Mouse (Mus musculus): ENCODE data around the gene Ccpg1. TPM values are rescaled to one million over a fixed set of nuclear protein-coding genes. Genes with fewer than 3 reads are reported as not detected.

Ccpg1 gene
- polyA plus RNA-seq, 1 experiment from 2014 or later = 17.4 TPM

DNA sequence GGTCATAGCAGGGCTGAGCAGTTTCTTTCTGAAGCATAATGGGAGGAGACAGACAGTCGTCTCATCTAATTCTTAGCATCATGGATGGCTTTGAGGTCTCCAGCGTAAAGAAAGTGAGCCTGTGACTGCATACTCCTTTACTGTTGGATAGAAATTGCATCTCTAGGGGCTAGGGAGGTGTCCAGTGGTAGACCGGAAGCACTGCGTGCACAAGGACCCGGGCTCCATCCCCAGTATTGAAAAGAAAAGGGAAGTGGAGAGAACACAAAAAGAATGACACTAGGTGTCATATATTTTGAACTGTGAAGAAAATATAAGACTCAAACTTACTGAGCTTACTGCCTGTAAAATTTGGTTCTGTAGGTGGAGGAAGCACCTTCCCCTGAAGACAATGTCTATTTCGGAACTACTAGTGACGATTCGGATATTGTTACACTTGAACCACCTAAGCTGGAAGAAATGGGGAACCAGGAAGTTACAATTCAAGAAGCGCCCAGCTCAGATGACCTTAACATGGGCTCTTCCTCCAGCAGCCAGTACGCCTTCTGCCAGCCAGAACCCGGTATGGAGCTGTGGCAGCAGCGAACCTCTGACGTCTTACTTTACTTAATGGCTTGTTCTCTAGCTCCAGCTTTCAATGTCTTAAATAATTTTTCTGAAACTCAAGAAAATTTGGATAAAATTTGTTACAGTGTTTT, 16.2 kb downstream of the Ccpg1 start:
- H3K4me1 ChIP-seq (ENCODE audit: control insufficient read depth, insufficient read depth, low read length) = no peaks in the 10 kb centered on the region
- 85% methylated on average over 13 of the region's 13 CpGs for WGBS (ENCODE audit: insufficient replicate concordance)
- H3K4me2 ChIP-seq = no peak overlapping the region
- H3K9ac ChIP-seq (ENCODE audit: low read depth, low read length) = no peak overlapping the region
- H3K27ac ChIP-seq (ENCODE audit: low read depth, low read length) = no peak overlapping the region
- H3K36me3 ChIP-seq (ENCODE audit: control insufficient read depth, insufficient read depth, low read length) = peaks cover 4% of the 10 kb centered on the region; the same call in 1 of the 2 replicates
- H3K9me3 ChIP-seq (replicated peaks; ENCODE audit: control insufficient read depth, low read length) = no peaks in the 10 kb centered on the region
- H3K27me3 ChIP-seq (ENCODE audit: control insufficient read depth, insufficient read depth, low read length) = no peaks in the 10 kb centered on the region
- no peak for ATAC-seq (replicated peaks; ENCODE audit: insufficient number of reproducible peaks, low FRiP score, low TSS enrichment)
- no peak overlapping the region for H3K4me3 ChIP-seq (ENCODE audit: low read depth, low read length)

DNA sequence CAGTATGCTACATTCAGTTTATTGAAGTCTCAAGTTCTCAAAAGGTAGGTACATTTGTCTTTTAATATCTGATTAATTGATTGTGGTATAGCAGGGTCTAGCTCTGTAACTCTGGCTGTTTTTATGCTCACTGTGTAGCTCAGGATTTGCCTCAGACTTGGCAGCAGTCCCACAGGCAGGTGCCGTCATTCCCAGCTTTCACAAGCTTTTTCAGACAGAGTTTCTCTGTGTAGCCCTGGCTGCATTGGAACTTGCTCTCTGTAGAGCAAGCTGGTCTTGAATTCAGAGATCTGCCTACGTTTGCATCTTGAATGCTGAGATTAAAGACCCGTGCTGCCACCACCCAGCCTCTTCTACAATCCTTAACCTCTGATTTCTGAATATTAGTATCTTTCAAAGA, 16.9 kb downstream of the Ccpg1 start:
- H3K9me3 ChIP-seq (replicated peaks; ENCODE audit: control insufficient read depth, low read length) = no peaks in the 10 kb centered on the region
- no peak overlapping the region for H3K27ac ChIP-seq (ENCODE audit: low read depth, low read length)
- H3K36me3 ChIP-seq (ENCODE audit: control insufficient read depth, insufficient read depth, low read length) = peaks cover 4% of the 10 kb centered on the region; the same call in 1 of the 2 replicates
- no peak overlapping the region for H3K9ac ChIP-seq (ENCODE audit: low read depth, low read length)
- no peaks in the 10 kb centered on the region for H3K4me1 ChIP-seq (ENCODE audit: control insufficient read depth, insufficient read depth, low read length)
- H3K4me3 ChIP-seq (ENCODE audit: low read depth, low read length) = no peak overlapping the region
- WGBS (ENCODE audit: insufficient replicate concordance) = 70% methylated on average over 3 of the region's 3 CpGs
- no peak overlapping the region for H3K4me2 ChIP-seq
- H3K27me3 ChIP-seq (ENCODE audit: control insufficient read depth, insufficient read depth, low read length) = no peaks in the 10 kb centered on the region
- ATAC-seq (replicated peaks; ENCODE audit: insufficient number of reproducible peaks, low FRiP score, low TSS enrichment) = no peak

DNA sequence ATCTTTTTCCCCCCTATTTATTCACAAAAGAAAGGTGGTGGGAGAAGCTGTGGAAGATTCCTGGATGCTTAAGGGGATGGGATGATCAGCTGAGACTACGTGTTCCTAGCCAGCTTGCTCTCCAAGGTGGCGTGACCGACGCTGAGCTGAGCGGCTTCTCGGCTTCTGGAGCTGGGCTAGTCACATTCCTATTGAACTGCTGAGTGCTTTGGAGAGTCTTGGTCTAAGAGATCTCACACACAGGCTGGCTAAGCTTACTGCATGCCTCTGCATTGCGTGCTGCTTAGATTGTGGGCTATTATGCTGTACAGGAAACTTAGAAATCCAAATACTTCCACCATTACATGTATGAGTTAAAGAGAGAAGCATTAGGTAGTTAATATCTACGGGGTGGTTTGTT, 18.8 kb downstream of the Ccpg1 start:
- H3K4me1 ChIP-seq (ENCODE audit: control insufficient read depth, insufficient read depth, low read length) = no peaks in the 10 kb centered on the region
- H3K9ac ChIP-seq (ENCODE audit: low read depth, low read length) = no peak overlapping the region
- H3K4me2 ChIP-seq = no peak overlapping the region
- WGBS (ENCODE audit: insufficient replicate concordance) = 80% methylated on average over 8 of the region's 8 CpGs
- H3K4me3 ChIP-seq (ENCODE audit: low read depth, low read length) = no peak overlapping the region
- no peaks in the 10 kb centered on the region for H3K9me3 ChIP-seq (replicated peaks; ENCODE audit: control insufficient read depth, low read length)
- peaks cover 4% of the 10 kb centered on the region; the same call in 1 of the 2 replicates for H3K36me3 ChIP-seq (ENCODE audit: control insufficient read depth, insufficient read depth, low read length)
- H3K27ac ChIP-seq (ENCODE audit: low read depth, low read length) = no peak overlapping the region
- H3K27me3 ChIP-seq (ENCODE audit: control insufficient read depth, insufficient read depth, low read length) = no peaks in the 10 kb centered on the region
- no peak for ATAC-seq (replicated peaks; ENCODE audit: insufficient number of reproducible peaks, low FRiP score, low TSS enrichment)

- WGBS (ENCODE audit: insufficient replicate concordance) = 77% methylated on average over 6 of the region's 6 CpGs
- no peaks in the 10 kb centered on the region for H3K4me1 ChIP-seq (ENCODE audit: control insufficient read depth, insufficient read depth, low read length)
- H3K4me2 ChIP-seq = no peak overlapping the region
- H3K27ac ChIP-seq (ENCODE audit: low read depth, low read length) = no peak overlapping the region
- H3K9me3 ChIP-seq (replicated peaks; ENCODE audit: control insufficient read depth, low read length) = no peaks in the 10 kb centered on the region
- H3K4me3 ChIP-seq (ENCODE audit: low read depth, low read length) = no peak overlapping the region
- ATAC-seq (replicated peaks; ENCODE audit: insufficient number of reproducible peaks, low FRiP score, low TSS enrichment) = no peak
- H3K36me3 ChIP-seq (ENCODE audit: control insufficient read depth, insufficient read depth, low read length) = peaks cover 4% of the 10 kb centered on the region; the same call in 1 of the 2 replicates
- no peak overlapping the region for H3K9ac ChIP-seq (ENCODE audit: low read depth, low read length)
- H3K27me3 ChIP-seq (ENCODE audit: control insufficient read depth, insufficient read depth, low read length) = no peaks in the 10 kb centered on the region
Observed at GRCm38 (mm10) chr9:73005106-73005505, 19.9 kb downstream of the Ccpg1 start.

GRCm38 (mm10) chr9:73006175-73006574, 20.9 kb downstream of the Ccpg1 start:
- 94% methylated on average over 3 of the region's 3 CpGs for WGBS (ENCODE audit: insufficient replicate concordance)
- no peak for ATAC-seq (replicated peaks; ENCODE audit: insufficient number of reproducible peaks, low FRiP score, low TSS enrichment)
- H3K9me3 ChIP-seq (replicated peaks; ENCODE audit: control insufficient read depth, low read length) = no peaks in the 10 kb centered on the region
- no peaks in the 10 kb centered on the region for H3K4me1 ChIP-seq (ENCODE audit: control insufficient read depth, insufficient read depth, low read length)
- H3K36me3 ChIP-seq (ENCODE audit: control insufficient read depth, insufficient read depth, low read length) = peaks cover 4% of the 10 kb centered on the region; the same call in 1 of the 2 replicates
- no peak overlapping the region for H3K9ac ChIP-seq (ENCODE audit: low read depth, low read length)
- H3K27ac ChIP-seq (ENCODE audit: low read depth, low read length) = no peak overlapping the region
- no peaks in the 10 kb centered on the region for H3K27me3 ChIP-seq (ENCODE audit: control insufficient read depth, insufficient read depth, low read length)
- no peak overlapping the region for H3K4me3 ChIP-seq (ENCODE audit: low read depth, low read length)
- no peak overlapping the region for H3K4me2 ChIP-seq

DNA sequence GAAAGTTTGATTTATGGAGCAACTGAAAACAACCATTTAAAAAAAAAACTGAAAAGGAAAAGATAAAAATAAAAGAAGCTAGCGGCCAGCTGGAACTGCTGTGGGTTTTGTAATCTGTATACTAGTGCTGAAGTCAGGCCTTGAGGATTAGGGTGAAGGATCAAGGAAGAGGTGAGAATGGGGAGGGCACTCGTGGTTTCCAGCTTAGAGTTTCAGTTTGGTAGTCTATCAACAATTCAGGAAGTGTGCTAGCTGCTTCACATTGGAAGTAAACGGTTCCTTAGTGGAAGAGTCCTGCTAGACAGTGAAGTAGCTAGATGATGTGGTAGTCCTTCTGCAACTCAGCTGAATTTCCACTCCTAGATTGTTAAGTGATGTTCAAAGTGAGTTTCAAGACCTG, 23.2 kb downstream of the Ccpg1 start:
- H3K27ac ChIP-seq (ENCODE audit: low read depth, low read length) = no peak overlapping the region
- H3K9ac ChIP-seq (ENCODE audit: low read depth, low read length) = no peak overlapping the region
- ATAC-seq (replicated peaks; ENCODE audit: insufficient number of reproducible peaks, low FRiP score, low TSS enrichment) = no peak
- H3K4me1 ChIP-seq (ENCODE audit: control insufficient read depth, insufficient read depth, low read length) = no peaks in the 10 kb centered on the region
- H3K4me3 ChIP-seq (ENCODE audit: low read depth, low read length) = no peak overlapping the region
- 60% methylated on average over 3 of the region's 3 CpGs for WGBS (ENCODE audit: insufficient replicate concordance)
- H3K4me2 ChIP-seq = no peak overlapping the region
- no peaks in the 10 kb centered on the region for H3K9me3 ChIP-seq (replicated peaks; ENCODE audit: control insufficient read depth, low read length)
- peaks cover 4% of the 10 kb centered on the region for H3K36me3 ChIP-seq (ENCODE audit: control insufficient read depth, insufficient read depth, low read length)
- H3K27me3 ChIP-seq (ENCODE audit: control insufficient read depth, insufficient read depth, low read length) = no peaks in the 10 kb centered on the region

DNA sequence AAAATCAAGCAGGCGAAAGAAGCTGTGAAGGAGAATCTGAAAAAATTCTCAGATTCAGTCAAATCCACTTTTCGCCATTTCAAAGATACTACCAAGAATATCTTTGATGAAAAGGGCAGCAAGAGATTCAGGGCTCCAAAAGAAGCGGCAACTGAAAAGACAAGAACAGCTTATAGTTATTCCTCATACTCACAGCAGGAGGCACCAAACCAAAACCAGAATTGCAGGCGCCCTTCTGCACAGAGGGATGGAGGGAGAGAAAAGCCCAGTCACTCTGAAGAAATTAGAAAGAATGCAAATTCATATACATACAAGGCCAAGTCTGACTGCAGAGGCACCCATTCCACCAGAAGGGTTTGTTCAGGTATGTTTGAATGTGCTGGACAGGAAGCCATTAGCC, 27.4 kb downstream of the Ccpg1 start:
- WGBS (ENCODE audit: insufficient replicate concordance) = 81% methylated on average over 4 of the region's 4 CpGs
- Histone ChIP-seq H3K4me1 (ENCODE audit: control insufficient read depth, insufficient read depth, low read length) (no peaks in the 10 kb centered on the region), H3K27ac (ENCODE audit: low read depth, low read length) (no peak overlapping the region), H3K9me3 (replicated peaks; ENCODE audit: control insufficient read depth, low read length) (no peaks in the 10 kb centered on the region), H3K9ac (ENCODE audit: low read depth, low read length) (no peak overlapping the region), H3K4me3 (ENCODE audit: low read depth, low read length) (no peak overlapping the region), H3K27me3 (ENCODE audit: control insufficient read depth, insufficient read depth, low read length) (no peaks in the 10 kb centered on the region), H3K4me2 (no peak overlapping the region), H3K36me3 (ENCODE audit: control insufficient read depth, insufficient read depth, low read length) (peaks cover 5% of the 10 kb centered on the region; the same call in 1 of the 2 replicates)
- ATAC-seq (replicated peaks; ENCODE audit: insufficient number of reproducible peaks, low FRiP score, low TSS enrichment) = no peak

DNA sequence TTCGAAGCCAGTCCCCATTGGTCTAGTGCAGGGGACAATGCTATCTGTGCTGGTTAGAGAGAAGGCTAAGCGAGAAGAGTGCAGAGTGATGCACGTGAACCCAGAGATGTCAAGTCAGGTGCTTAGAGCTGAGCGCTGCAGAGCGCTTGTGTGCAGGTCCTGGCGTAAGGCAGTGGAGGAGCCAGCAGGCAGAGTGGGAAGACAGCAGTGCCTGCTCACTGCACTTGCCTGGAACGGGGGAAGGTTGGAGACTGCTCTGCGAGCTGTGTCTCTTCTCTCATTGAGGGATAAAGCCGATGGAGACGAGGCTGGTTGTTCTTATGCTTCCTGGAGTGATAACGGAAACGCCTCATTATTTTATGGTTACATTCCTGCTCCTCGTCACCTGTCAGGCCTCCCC, 29.5 kb downstream of the Ccpg1 start:
- 69% methylated on average over 13 of the region's 13 CpGs for WGBS (ENCODE audit: insufficient replicate concordance)
- no peak overlapping the region for H3K4me2 ChIP-seq
- H3K9me3 ChIP-seq (replicated peaks; ENCODE audit: control insufficient read depth, low read length) = no peaks in the 10 kb centered on the region
- no peaks in the 10 kb centered on the region for H3K4me1 ChIP-seq (ENCODE audit: control insufficient read depth, insufficient read depth, low read length)
- ATAC-seq (replicated peaks; ENCODE audit: insufficient number of reproducible peaks, low FRiP score, low TSS enrichment) = no peak
- no peak overlapping the region for H3K4me3 ChIP-seq (ENCODE audit: low read depth, low read length)
- H3K27ac ChIP-seq (ENCODE audit: low read depth, low read length) = no peak overlapping the region
- H3K36me3 ChIP-seq (ENCODE audit: control insufficient read depth, insufficient read depth, low read length) = peaks cover 5% of the 10 kb centered on the region; the same call in 1 of the 2 replicates
- H3K9ac ChIP-seq (ENCODE audit: low read depth, low read length) = no peak overlapping the region
- H3K27me3 ChIP-seq (ENCODE audit: control insufficient read depth, insufficient read depth, low read length) = no peaks in the 10 kb centered on the region

GRCm38 (mm10) chr9:73019841-73020240, 34.6 kb downstream of the Ccpg1 start:
- Histone ChIP-seq H3K9ac (ENCODE audit: low read depth, low read length) (no peak overlapping the region), H3K36me3 (ENCODE audit: control insufficient read depth, insufficient read depth, low read length) (peaks cover 11% of the 10 kb centered on the region; the same call in 1 of the 2 replicates), H3K9me3 (replicated peaks; ENCODE audit: control insufficient read depth, low read length) (no peaks in the 10 kb centered on the region), H3K27me3 (ENCODE audit: control insufficient read depth, insufficient read depth, low read length) (no peaks in the 10 kb centered on the region), H3K4me2 (no peak overlapping the region), H3K4me1 (ENCODE audit: control insufficient read depth, insufficient read depth, low read length) (no peaks in the 10 kb centered on the region), H3K27ac (ENCODE audit: low read depth, low read length) (no peak overlapping the region), H3K4me3 (ENCODE audit: low read depth, low read length) (no peak overlapping the region)
- no peak for ATAC-seq (replicated peaks; ENCODE audit: insufficient number of reproducible peaks, low FRiP score, low TSS enrichment)
- 87% methylated on average over 10 of the region's 10 CpGs for WGBS (ENCODE audit: insufficient replicate concordance)

Measured in heart, embryonic 11.5 days (tissue).